Mouse (Mus musculus) cerebellum, adult 8-10 months (tissue): ENCODE results near the gene Bcam.

Source experiments
- DNase-seq: peaks from one replicate; pipeline ENCODE4 v3.0.0; 2022

Bcam gene

DNA sequence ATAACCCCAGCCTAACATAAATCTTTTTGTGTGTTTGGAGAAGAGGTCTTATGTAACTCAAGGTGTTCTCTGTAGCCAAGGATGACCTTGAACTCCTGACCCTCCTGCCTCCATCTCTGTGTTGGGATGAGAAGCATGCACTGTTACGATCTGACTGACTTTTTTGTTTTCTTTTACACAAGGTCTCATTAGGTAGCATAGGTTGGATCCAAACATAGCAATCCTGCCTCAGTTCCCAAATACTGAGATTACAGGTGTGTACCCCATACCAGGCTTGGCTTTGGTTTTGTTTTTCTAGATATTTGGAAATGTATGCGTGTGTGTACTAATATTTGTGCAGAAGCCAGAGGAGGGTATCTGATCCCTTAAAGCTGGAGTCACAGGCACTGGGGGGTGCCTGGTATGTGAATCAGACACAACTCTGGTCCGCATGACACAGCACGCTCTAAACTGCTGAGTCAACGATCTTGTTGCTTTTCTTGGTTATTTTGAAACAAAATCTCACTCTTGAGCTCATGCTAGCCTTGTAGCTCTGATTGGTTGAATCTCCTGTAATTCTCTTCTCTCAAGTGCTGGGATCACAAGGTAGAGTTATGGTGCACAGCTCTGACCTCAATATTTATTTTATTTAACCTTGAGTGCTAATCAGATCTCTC, 52.4 kb downstream of the Bcam start:
- no peak for DNase-seq

DNA sequence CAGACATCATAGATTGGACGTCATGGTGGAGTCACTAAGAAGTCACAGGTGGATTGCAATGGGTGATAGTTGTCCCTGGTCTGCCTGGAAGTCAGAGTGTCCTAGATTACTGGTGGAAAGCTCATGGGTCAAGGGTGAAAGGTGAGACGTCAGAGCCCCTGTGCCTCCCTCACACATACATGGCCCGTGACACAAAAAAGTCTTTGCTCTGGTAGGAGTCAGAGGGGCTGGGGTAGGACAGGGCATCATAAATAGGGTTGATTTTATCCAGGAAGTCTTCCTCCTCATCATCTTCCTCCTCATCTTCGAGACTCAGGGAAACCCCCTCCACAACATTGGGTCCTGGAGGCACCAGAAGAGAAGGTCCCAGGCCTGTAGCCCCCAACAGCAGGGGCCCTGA, 53.5 kb downstream of the Bcam start:
- no peak for DNase-seq

DNA sequence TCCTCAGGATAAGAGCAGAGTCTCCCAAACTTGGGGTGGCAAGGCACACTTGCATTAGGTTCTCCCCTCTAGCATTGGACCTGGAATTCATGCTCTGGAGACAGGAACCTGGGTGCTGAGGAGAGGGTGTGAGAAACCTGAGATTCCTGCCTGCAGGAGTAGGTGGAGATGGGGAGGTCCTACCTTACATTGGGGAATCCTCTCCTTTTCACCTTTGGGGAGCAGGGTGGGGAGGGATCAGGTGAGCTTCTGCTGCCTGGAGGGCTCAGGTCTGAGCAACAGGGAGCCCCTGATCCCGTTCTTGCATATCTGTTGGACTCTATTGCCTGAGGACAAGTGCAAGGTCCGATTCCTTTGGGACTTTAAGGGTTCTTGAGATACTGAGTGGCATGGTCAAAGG, 54.0 kb downstream of the Bcam start:
- no peak for DNase-seq

DNA sequence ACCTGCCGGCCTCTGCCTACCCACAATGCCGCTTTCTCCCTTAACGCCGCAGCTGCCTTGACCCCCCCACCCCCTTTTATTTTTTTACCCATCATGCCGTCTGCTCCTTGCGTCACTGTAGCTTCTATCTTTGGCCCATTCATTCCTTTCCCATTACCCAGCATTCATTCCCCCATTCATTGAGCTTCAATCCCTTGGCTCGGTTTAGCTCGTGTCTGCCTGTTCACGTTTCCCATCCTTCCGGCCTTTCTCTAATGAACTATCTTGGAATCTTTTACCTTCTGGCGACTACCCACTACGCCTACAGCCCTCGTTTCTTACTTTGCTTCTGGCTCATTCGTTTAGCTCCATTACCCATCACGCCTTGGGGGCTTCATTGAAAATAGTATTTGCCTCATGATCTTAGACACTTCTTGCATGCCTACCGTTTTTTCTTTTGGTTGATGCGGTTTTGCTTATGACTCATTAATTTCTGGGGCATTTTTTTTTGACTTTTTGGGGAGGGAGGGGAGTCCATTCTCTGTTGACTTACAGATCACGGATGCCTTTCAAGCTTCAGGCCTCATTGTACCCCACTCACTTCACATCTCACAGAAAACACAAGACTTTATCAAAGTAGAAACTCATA, 54.6 kb downstream of the Bcam start:
- no peak for DNase-seq

DNA sequence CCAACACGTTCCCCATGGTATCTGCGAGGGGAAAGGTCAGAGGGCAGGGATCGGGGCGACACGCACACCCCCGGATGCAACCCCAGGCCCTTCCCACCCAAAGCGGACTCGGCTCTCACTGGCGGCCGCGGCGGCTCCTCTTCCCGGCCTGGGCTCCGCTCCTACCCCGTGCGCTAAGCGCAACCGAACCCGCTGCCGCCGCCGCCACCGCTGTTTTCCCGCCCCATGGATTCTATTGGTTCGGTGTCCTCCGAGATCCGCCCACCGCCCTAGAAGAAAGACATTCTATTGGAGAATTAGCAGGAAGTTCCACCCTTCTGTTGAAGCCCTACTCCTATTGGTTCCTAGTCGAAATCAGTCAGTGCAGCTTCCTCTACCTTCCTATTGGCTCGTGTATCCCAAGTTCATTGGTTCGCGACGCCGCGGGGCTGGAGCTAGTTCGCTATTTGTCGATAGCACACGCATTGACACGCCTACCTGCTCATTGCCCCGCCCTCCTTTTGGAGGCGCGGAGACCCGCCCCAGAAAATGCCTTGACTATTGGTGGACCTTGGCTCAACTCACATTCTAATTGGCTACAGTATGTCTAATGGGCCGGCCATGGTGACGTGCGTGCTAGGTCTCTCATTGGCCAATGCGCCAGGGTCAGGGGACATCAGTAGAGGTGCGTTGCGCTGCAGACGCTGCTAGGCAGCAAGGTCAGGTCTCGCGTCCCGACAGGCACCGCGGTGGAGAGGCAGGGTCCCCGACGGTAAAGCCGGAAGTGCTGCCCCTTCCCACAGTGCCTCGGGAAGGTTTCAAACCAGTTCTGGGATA, 55.4 kb downstream of the Bcam start, which contains the start of gene Tomm40:
TSS of gene Tomm40 (minus strand) at position 200 of the 816 bp plus-strand sequence.
- peak; percentile 99 for DNase-seq

DNA sequence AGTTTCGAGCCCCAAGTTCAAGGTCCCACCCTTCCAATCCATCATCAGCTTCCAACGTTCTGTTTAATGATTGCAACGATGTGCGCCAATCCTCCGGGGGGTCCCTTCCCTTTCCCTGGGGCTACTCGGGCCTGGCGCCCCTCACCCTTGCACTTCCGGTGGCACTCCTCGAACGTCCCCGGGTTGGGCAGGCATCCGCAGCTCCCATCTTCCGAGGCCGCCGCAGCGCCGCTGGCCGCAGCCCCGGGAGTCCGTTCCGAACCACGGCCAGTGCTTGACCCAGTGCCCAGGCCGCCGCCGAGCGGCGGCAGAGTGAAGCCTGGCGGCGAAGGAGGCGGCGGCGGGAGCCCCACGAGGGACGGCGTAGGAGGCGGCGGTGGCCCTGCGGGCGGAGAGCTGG, 56.0 kb downstream of the Bcam start:
- DNase-seq, result no peak

DNA sequence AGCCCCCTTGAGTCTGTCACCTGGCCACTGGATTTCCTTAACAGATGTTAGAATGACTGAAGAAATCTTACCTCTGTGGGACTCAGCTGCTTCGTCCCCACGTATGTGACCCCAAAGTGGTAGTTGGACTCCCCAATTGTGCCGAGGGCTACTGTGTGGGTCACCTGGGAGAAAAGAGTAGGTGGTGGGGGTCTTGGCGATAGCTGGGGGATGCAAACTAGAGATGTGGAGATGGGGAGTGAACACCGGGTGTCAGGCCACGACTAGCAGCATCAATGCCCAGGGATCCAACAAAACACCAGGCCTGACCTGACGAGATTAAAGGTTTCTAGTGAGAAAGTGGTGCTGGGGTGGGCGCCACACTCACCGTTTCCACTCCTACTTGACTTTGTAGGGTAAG, 57.2 kb downstream of the Bcam start:
- DNase-seq, result no peak

DNA sequence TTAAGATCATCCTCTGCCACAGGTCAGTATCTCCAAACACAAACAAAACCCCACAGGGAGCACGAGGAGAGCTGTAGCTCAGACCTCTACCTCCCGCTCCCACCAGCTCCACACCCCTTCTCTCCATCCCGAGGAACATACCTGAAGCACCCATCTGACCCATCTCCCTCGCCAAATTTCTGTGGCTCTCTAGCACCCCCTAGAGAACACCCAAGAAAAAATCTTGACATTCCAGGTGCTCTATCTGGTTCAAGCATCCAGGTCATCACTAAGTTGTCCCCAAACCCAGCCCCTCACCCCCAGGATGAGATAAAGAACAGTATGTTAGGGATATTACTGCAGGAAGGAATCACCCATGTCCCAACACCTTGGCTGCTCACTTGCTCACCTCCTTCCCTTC, 57.6 kb downstream of the Bcam start:
- DNase-seq, result no peak

DNA sequence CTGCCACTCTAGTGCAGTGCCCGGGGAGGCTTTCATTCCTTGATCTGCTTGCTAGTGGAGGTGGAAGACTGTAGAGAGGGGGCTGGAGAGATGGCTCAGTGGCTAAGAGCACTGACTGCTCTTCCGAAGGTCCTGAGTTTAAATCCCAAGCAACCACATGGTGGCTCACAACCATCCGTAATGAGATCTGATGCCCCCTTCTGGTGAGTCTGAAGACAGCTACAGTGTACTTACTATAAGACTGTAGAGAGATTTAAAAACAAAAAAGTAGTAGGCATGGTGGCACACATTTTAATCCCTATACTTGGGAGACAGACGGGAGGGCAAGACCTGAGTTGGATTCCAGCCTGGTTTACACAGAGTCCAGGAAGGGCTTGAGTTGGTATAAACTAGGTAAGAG, 58.4 kb downstream of the Bcam start:
- DNase-seq, result no peak

DNA sequence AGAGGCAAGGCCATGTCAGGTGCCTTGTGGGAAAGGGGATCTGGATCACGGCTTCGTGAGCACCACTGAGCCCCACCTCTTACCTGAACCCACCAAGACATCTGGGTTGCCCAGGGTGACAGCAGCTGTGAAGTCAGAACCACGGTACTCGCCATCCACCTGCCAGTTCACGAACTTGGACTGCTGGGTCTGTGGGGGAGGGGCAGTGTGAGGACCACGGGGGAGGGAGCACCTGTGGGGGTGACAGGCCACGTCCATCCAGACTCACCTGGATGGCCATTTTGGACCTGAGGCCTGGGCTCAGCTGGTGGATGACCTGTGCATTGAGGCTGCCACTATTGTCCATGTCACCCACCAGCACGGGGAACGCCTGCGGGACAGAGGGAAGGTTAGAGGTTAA, 60.2 kb downstream of the Bcam start:
- no peak for DNase-seq
